Mouse (Mus musculus) left cerebral cortex, postnatal 4 days (tissue): ENCODE measurements around the gene Ormdl3. TPM values are rescaled to one million over a fixed set of nuclear protein-coding genes. Genes with fewer than 3 reads are reported as not detected.

Experiments used
- DNase-seq: peaks from one replicate; pipeline ENCODE4 v3.0.0-alpha.2; 2022
- intact Hi-C: fragments of 180-260 bp; cut with DNase I; formaldehyde crosslinking; loops from one replicate; pipeline ENCODE4 v1.15.1; 2025
- total RNA-seq, 2 experiments: library from RNA; stranded (reverse); gene quantifications; 2 replicates each; pipeline ENCODE4 v1.2.3; 2021

Gene Ormdl3
- total RNA-seq, 2 experiments from 2014 or later: 60.7 to 64.9 TPM

GRCm38 (mm10) chr11:98590548-98591445 is 3.6 kb upstream of the Ormdl3 start:
- DNase-seq: peak; percentile 27
- intact Hi-C loops: no loop called here

- DNase-seq: no peak
- intact Hi-C loops: no loop called here
These were observed 2.1 kb upstream of the Ormdl3 start for GRCm38 (mm10) chr11:98589306-98589705.

- intact Hi-C loops: no loop called here
- DNase-seq: no peak
These were observed 1.7 kb upstream of the Ormdl3 start for GRCm38 (mm10) chr11:98588833-98589281.

DNA sequence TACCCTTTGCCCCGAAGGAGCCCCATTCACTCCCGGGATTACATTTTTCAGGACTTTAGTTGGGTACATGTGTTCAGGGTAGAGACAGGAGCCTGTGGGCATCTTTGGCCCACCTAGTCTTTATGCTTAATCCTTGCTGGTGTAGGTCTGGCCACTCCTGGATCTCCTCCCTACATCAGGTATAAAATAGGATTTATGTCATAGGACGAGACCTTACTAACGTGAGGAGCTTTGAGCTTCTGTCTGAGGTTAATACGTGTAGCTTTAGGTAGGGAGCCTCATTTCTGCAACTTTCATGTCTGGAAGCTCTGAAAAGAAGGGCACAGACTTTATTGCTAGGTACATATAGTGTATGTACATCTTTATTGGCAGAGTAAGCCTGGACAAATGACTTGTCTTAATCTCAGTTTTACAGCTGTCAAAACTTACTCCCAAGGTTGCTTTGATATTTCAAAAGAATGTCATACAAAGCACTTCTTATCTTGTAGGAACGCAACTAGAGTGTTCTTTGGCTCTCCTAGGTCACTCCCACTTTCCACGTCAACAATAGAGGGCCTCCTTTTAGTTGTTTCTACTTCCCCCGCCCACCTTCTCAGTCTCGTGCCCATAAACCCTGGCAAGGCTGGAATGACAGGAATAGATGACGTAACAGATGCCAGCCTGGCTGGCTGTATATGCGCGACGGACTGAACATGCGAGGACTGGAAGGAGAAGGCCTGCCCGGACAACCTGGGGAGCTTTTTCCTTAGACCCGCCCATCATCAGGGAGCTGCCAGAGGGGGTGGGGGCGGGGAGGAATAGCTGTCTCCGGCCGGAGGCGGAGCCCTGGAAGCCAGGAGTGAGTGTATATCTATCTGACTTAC is 747 bp upstream of the Ormdl3 start:
- DNase-seq: peak; percentile 65

DNA sequence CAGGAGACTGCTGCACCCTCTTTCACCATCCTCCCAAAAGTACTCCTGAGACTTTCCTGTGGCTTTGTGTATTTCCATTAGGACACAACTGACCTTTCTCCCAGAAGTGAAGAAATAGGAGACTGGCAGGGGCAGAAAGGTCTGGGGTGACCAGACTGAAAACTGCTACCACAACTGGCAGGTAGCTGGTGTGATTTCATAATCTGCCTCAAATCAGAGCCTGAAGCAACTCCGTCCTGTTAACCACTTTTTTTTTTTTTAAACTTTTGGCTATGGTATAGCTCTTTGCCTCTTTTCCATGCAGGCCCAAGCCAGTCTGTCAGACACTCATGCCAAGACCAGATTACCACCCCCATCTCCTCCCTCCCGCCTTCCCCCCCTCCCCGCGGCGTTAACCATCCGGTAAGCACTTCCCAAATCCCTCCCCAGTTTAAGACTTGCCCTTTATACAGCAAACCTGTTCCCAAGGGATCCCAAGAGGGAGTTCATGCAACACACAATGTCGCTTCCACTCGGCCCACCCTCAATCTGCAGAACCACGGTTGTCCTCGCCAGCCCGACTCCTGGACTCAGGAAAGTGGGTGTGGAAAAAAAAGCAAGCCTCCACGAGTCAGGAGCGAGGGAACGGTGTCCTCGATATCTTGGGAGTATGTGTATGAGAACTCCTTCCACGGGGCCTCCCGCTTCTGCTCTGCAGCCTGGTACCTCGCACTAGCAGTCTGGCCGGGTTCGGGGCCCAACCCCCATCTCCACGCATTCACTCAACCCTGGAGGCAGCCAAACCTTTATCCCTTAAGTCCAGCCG is 879 bp downstream of the Ormdl3 start:
- intact Hi-C loops: no loop called here
- peak; percentile 24 for DNase-seq

More for the DNA sequence above, 747 bp upstream of the Ormdl3 start:
- intact Hi-C loops: no loop called here

GRCm38 (mm10) chr11:98584629-98585177 is 2.5 kb downstream of the Ormdl3 start:
- intact Hi-C loops: no loop called here
- DNase-seq: no peak

DNA sequence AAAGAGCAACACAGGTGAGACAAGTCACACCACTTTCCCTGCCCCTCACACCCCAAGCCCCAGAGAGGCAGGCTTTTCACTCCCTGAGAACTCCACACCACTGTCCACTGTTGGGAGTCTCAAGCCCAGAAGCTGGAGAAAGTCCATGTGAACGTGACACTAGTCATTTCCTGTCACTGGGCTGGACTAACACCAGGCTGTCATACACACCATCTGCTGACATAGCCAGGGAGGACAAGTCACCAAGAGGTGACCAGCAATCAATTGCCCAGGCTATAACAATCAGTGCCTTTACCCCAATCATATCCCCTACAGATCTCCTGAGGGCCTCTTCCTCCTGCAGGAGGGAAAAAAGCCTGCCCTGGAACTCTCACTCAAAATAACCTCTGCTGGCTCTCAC is 3.0 kb downstream of the Ormdl3 start:
- intact Hi-C loops: no loop called here
- no peak for DNase-seq

DNA sequence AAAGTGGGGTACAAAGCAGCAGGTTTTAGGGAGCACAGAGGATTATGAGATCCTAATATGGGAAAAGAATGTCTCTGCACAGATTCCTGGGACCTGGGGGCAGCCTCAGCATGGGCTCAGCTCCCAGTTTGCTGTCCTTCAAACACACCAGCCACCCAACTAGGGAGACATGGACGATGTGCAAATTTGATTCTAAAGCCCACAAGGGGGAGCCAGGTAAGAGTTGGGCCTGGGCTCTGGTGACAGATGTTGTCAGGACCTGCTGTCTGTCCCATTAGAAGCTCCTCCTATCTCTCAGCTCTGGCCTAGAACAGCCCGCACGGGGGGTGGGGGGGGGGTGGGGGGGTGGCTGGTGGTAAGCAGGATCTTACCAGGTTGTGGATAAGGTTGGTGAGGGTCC is 3.6 kb downstream of the Ormdl3 start:
- no peak for DNase-seq
- intact Hi-C loops: no loop called here

GRCm38 (mm10) chr11:98583265-98583552 is 4.0 kb downstream of the Ormdl3 start:
- intact Hi-C loops: no loop called here
- DNase-seq: no peak

- intact Hi-C loops: no loop called here
- DNase-seq: no peak
These were observed 4.5 kb downstream of the Ormdl3 start for GRCm38 (mm10) chr11:98582551-98583264.

GRCm38 (mm10) chr11:98582030-98582388 is 5.2 kb downstream of the Ormdl3 start:
- intact Hi-C loops: no loop called here
- no peak for DNase-seq

DNA sequence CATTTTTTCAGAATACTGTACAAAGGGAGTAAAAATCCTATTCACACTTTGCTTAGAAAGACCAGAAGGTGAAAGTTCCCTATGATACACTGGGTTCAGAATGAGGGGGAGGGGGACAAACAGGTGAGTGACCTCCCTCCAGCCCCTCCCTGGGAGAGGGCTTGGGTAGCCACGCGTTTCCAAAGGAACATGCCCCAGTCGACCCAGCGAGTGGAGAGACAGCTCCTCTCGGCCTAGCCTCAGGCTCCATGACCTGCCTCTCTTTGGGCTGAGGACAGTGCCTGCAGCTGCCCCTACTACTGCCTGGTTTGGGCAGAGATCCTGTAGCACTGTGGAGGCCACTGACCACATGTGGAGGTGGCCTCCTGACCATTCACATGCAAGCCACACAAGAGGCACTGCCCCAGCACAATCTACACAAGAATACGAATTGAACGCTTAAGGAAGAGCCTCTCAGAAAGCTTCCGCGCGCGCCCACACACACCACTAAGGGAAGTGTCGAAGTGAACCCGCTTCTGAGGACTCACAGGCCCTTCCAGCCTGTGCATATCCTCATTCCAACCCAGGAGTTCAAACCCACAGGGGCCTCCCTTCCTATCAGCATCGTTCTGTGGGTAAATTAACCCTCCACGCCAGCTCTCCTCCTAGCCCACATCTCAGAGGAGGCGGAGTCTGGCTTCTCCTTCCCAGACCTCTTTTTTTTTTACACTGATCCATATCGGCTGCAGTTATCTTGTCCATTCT is 5.7 kb downstream of the Ormdl3 start:
- no peak for DNase-seq

GRCm38 (mm10) chr11:98580301-98581121 is 6.7 kb downstream of the Ormdl3 start:
- intact Hi-C loops: no loop called here

More for the DNA sequence above, 5.7 kb downstream of the Ormdl3 start:
- intact Hi-C loops: no loop called here

DNA sequence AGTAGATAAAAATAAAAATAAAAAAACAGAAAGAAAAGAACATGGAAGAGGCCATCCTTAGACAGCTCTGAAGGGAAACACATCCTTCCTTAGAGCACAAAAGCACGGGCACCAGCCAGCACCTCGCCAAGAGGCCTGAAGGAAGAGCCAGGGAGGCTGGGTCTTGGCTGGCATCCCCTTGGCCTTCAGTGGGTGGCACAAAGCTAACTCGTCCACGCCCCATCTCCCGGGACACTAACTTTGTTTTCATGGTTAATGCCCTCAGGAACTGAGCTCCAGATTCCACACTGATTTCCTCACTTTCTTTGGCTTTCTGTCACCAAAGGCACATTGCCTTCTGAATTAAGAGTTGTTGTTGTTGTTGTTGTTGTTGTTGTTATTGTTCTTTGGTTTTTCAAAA is 9.4 kb downstream of the Ormdl3 start:
- no peak for DNase-seq
- intact Hi-C loops: no loop called here

More at GRCm38 (mm10) chr11:98580301-98581121, 6.7 kb downstream of the Ormdl3 start:
- no peak for DNase-seq

DNA sequence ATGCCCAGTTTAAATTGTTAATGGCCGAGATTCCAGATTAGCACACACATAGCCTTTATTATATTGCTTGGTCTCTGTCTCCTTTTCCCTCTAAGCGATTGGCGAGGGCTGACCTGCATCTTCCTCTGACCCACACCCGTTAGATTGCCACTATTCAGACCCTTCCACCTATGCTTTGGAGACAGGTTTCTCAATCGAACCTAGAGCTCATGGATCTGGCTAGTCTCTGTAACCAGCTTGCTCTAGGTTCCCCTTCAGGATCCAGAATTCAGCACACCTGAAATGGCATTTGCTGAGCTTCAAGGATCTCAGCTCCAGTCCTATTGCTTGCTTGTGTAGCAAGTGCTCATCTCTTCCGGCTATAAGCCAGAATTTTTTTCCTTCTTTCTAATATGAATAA is 17.7 kb downstream of the Ormdl3 start:
- DNase-seq: no peak
- intact Hi-C loops: no loop called here

- DNase-seq: no peak
These were observed 18.8 kb downstream of the Ormdl3 start for GRCm38 (mm10) chr11:98568326-98568725.

DNA sequence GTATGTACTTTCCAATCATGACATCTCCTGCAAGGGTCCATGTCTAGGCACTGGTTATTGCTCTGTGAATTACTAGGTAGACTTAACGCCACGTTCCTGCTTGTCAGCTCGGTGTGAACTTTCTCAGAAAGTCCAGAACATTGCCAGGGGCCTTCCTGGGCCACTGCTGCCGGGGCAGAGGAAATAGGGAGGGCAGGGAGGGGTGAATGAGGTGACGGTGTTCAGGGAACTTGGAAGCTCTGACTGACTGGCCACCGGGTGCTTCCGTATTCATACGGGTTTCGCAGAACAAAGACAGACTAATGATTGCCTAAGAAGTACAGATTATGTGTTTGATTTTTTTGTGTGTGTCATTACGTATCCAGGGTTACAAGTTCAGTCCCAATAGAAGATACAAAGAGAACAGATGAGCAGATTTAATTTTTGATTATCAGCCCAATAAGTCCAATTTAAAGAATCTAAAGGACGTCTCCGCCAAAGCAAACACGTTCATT is 23.2 kb downstream of the Ormdl3 start:
- intact Hi-C loops: no loop called here

More at GRCm38 (mm10) chr11:98568326-98568725, 18.8 kb downstream of the Ormdl3 start:
- intact Hi-C loops: no loop called here

DNA sequence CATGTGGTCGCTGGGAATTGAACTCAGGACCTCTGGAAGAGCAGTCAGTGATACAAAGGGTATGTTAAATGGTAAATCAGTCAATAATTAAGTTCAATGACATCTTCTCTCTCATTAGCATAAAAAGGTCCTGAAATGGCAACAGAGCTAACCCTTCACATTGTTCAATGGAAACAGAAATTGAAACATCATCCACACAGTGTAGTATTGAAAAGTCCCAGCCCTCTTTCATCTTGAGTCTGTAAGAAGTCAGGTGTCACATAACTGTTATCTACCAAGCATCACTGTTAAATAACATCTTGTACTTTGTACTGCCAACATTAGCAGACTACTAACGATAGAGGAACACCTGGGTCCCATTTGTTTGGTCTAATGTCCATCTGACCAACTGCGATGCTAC is 24.1 kb downstream of the Ormdl3 start:
- intact Hi-C loops: no loop called here
- no peak for DNase-seq

More for the DNA sequence above, 23.2 kb downstream of the Ormdl3 start:
- no peak for DNase-seq
